Mouse (Mus musculus): Measurements from ENCODE around the gene Mia2. TPM values are rescaled to one million over a fixed set of nuclear protein-coding genes. Genes with fewer than 3 reads are reported as not detected.
"Not testable (repeated sequence)": the region's sequence is repeated elsewhere in the genome, so short reads cannot be mapped to it uniquely, and the experiment has no call there.

The Mia2 gene
- 19.7 and 32.8 TPM in 2 replicates for polyA plus RNA-seq (2012; rRNA removed)

GRCm38 (mm10) chr12:59095104-59096025 is at the start of gene Mia2:
TSS of gene Mia2 (plus strand) at chr12:59095799.
- no peak for TF ChIP-seq CTCF (IDR thresholded peaks at IDR 0.05; ENCODE audit: insufficient read depth, low read length)
- TF ChIP-seq POLR2A (IDR thresholded peaks at IDR 0.05; ENCODE audit: borderline replicate concordance, extremely low read depth, low read depth, low read length): no peak
- 70% methylated on average over 19 of the region's 19 CpGs for WGBS
- DNase-seq: peak; percentile 30
- no peaks in the 10 kb centered on the region for H3K4me1 ChIP-seq (ENCODE audit: control insufficient read depth, insufficient read depth, low read length)
- peak within 1 kb of the TSS; percentile 58 for H3K4me3 ChIP-seq (replicated peaks; ENCODE audit: extremely low read depth, low read depth, low read length)

GRCm38 (mm10) chr12:59052470-59052869 is 43.1 kb upstream of the Mia2 start:
- WGBS: 80% methylated on average over 3 of the region's 3 CpGs
- Histone ChIP-seq H3K4me3 (replicated peaks; ENCODE audit: extremely low read depth, low read depth, low read length) (no peak overlapping the region), H3K4me1 (ENCODE audit: control insufficient read depth, insufficient read depth, low read length) (peaks cover 6% of the 10 kb centered on the region)
- no peak for DNase-seq
- TF ChIP-seq POLR2A (IDR thresholded peaks at IDR 0.05; ENCODE audit: borderline replicate concordance, extremely low read depth, low read depth, low read length) (no peak), CTCF (IDR thresholded peaks at IDR 0.05; ENCODE audit: insufficient read depth, low read length) (no peak)

- no peak for DNase-seq
- 87% methylated on average over 5 of the region's 5 CpGs for WGBS
- H3K4me3 ChIP-seq (replicated peaks; ENCODE audit: extremely low read depth, low read depth, low read length): no peak overlapping the region
- H3K4me1 ChIP-seq (ENCODE audit: control insufficient read depth, insufficient read depth, low read length): peaks cover 6% of the 10 kb centered on the region
- TF ChIP-seq CTCF (IDR thresholded peaks at IDR 0.05; ENCODE audit: insufficient read depth, low read length) (no peak), POLR2A (IDR thresholded peaks at IDR 0.05; ENCODE audit: borderline replicate concordance, extremely low read depth, low read depth, low read length) (no peak)
These were observed 42.4 kb upstream of the Mia2 start for GRCm38 (mm10) chr12:59053166-59053565.

- no peak for TF ChIP-seq CTCF (IDR thresholded peaks at IDR 0.05; ENCODE audit: insufficient read depth, low read length)
- TF ChIP-seq POLR2A (IDR thresholded peaks at IDR 0.05; ENCODE audit: borderline replicate concordance, extremely low read depth, low read depth, low read length): no peak
- no peak for DNase-seq
- Histone ChIP-seq H3K4me3 (replicated peaks; ENCODE audit: extremely low read depth, low read depth, low read length) (no peak overlapping the region), H3K4me1 (ENCODE audit: control insufficient read depth, insufficient read depth, low read length) (peaks cover 6% of the 10 kb centered on the region)
These were observed 41.6 kb upstream of the Mia2 start for GRCm38 (mm10) chr12:59053976-59054375.

GRCm38 (mm10) chr12:59055196-59055850 is 40.3 kb upstream of the Mia2 start:
- no peak for DNase-seq
- TF ChIP-seq POLR2A (IDR thresholded peaks at IDR 0.05; ENCODE audit: borderline replicate concordance, extremely low read depth, low read depth, low read length) (no peak), CTCF (IDR thresholded peaks at IDR 0.05; ENCODE audit: insufficient read depth, low read length) (no peak)
- WGBS: 50% methylated on average over 4 of the region's 4 CpGs
- no peak overlapping the region for H3K4me3 ChIP-seq (replicated peaks; ENCODE audit: extremely low read depth, low read depth, low read length)
- peaks cover 13% of the 10 kb centered on the region for H3K4me1 ChIP-seq (ENCODE audit: control insufficient read depth, insufficient read depth, low read length)

- 95% methylated on average over 11 of the region's 11 CpGs for WGBS
- TF ChIP-seq CTCF (IDR thresholded peaks at IDR 0.05; ENCODE audit: insufficient read depth, low read length): no peak
- no peak overlapping the region for H3K4me3 ChIP-seq (replicated peaks; ENCODE audit: extremely low read depth, low read depth, low read length)
These were observed 39.4 kb upstream of the Mia2 start for GRCm38 (mm10) chr12:59056222-59056621.

GRCm38 (mm10) chr12:59058242-59058641 is 37.4 kb upstream of the Mia2 start:
- DNase-seq; H3K4me3 ChIP-seq (replicated peaks; ENCODE audit: extremely low read depth, low read depth, low read length): not testable (repeated sequence)
- H3K4me1 ChIP-seq (ENCODE audit: control insufficient read depth, insufficient read depth, low read length): peaks cover 11% of the 10 kb centered on the region
- whole genome bisulfite sequencing: 77% methylated on average over 5 of the region's 5 CpGs

More at GRCm38 (mm10) chr12:59056222-59056621, 39.4 kb upstream of the Mia2 start:
- H3K4me1 ChIP-seq (ENCODE audit: control insufficient read depth, insufficient read depth, low read length): peaks cover 14% of the 10 kb centered on the region
- DNase-seq: no peak

- 25% methylated on average over 4 of the region's 4 CpGs for WGBS
- Histone ChIP-seq H3K4me1 (ENCODE audit: control insufficient read depth, insufficient read depth, low read length) (peaks cover 9% of the 10 kb centered on the region), H3K4me3 (replicated peaks; ENCODE audit: extremely low read depth, low read depth, low read length) (peak overlapping the region; percentile 87)
- no peak for DNase-seq
- TF ChIP-seq POLR2A (IDR thresholded peaks at IDR 0.05; ENCODE audit: borderline replicate concordance, extremely low read depth, low read depth, low read length): no peak
- no peak for TF ChIP-seq CTCF (IDR thresholded peaks at IDR 0.05; ENCODE audit: insufficient read depth, low read length)
These were observed 35.3 kb upstream of the Mia2 start for GRCm38 (mm10) chr12:59060322-59060721.

GRCm38 (mm10) chr12:59060993-59061595 is 34.5 kb upstream of the Mia2 start, which contains the start of gene Trappc6b:
TSS of gene Trappc6b (minus strand) at chr12:59061472.
- TF ChIP-seq CTCF (IDR thresholded peaks at IDR 0.05; ENCODE audit: insufficient read depth, low read length) (0 out of 2 replicates have a peak, but pooled peaks have one; percentile 20), POLR2A (IDR thresholded peaks at IDR 0.05; ENCODE audit: borderline replicate concordance, extremely low read depth, low read depth, low read length) (peak; percentile 65; the same call in 1 of the 2 replicates)
- Histone ChIP-seq H3K4me3 (replicated peaks; ENCODE audit: extremely low read depth, low read depth, low read length) (peak within 1 kb of the TSS; percentile 87), H3K4me1 (ENCODE audit: control insufficient read depth, insufficient read depth, low read length) (peaks cover 11% of the 10 kb centered on the region)
- WGBS: under 1% methylated on average over 49 of the region's 49 CpGs
- DNase-seq: peak; percentile 72
